Mouse (Mus musculus) forebrain, embryonic 15.5 days (tissue): ENCODE measurements around the gene Mettl13. TPM values are rescaled to one million over a fixed set of nuclear protein-coding genes. Genes with fewer than 3 reads are reported as not detected.
A peak's percentile ranks its signal among the peaks of the same experiment; 100 is the strongest.

ENCODE experiments used
- ATAC-seq: fragments of 200-750 bp; cut with Nextera tagmentation; replicated peaks from 2 replicates; pipeline ENCODE4 v1.8.0; 2017; ENCODE audit warnings: mild to moderate bottlenecking, moderate TSS enrichment, moderate library complexity
- H3K27ac ChIP-seq: fragments of 300-500 bp; sonication (generic); replicated peaks from 2 replicates; pipeline ENCODE4 v1.5.1; 2015; ENCODE audit warnings: mild to moderate bottlenecking, inconsistent platforms
- H3K27me3 ChIP-seq: fragments of 300-500 bp; sonication (generic); 2 replicates; pipeline ENCODE4 v1.6.1; 2015; ENCODE audit warnings: inconsistent platforms
- H3K36me3 ChIP-seq: fragments of 300-500 bp; sonication (generic); 2 replicates; pipeline ENCODE4 v1.6.1; 2015; ENCODE audit warnings: mild to moderate bottlenecking, inconsistent platforms
- H3K4me1 ChIP-seq: fragments of 300-500 bp; sonication (generic); 2 replicates; pipeline ENCODE4 v1.6.1; 2015; ENCODE audit warnings: inconsistent platforms
- H3K4me2 ChIP-seq: fragments of 300-500 bp; sonication (generic); replicated peaks from 2 replicates; pipeline ENCODE4 v1.6.1; 2015; ENCODE audit warnings: mild to moderate bottlenecking, inconsistent platforms
- H3K4me3 ChIP-seq: fragments of 300-500 bp; sonication (generic); 2 replicates; pipeline ENCODE4 v1.5.1; 2015; ENCODE audit warnings: mild to moderate bottlenecking, inconsistent platforms
- H3K9ac ChIP-seq: fragments of 300-500 bp; sonication (generic); replicated peaks from 2 replicates; pipeline ENCODE4 v1.6.1; 2015; ENCODE audit warnings: mild to moderate bottlenecking, inconsistent platforms
- H3K9me3 ChIP-seq: fragments of 300-500 bp; sonication (generic); 2 replicates; pipeline ENCODE4 v1.6.1; 2016; ENCODE audit warnings: inconsistent platforms
- WGBS: fragments of 180-500 bp; shearing (Covaris S2); methylation state at CpG from one replicate; pipeline ENCODE4 v1.1.7; 2015; ENCODE audit warnings: mixed read lengths; 5-methylcytosine and 5-hydroxymethylcytosine counted together
- polyA plus RNA-seq: library from polyadenylated mRNA; unstranded; fragments of >200 nt; fragmentation: Nextera tagmentation; extraction: Ambion mirVana; gene quantifications from 2 replicates; pipeline ENCODE4 v1.2.1, GENCODE M21; 2015

The Mettl13 gene
- polyA plus RNA-seq = 22.2 and 24.7 TPM in 2 replicates

GRCm38 (mm10) chr1:162548016-162548916 is at the start of gene Mettl13:
Mettl13 (minus strand) TSS chr1:162548551.
- Histone ChIP-seq H3K9ac (peak within 1 kb of the TSS; percentile 65), H3K4me2 (peak within 1 kb of the TSS; percentile 92), H3K27ac (peak within 1 kb of the TSS; percentile 88), H3K4me1 (peaks cover 22% of the 10 kb centered on the region), H3K36me3 (peaks cover 27% of the 10 kb centered on the region), H3K27me3 (no peaks in the 10 kb centered on the region), H3K4me3 (peak within 1 kb of the TSS; percentile 84), H3K9me3 (no peaks in the 10 kb centered on the region)
- WGBS = under 1% methylated on average over 52 of the region's 52 CpGs
- peak; percentile 100 for ATAC-seq

GRCm38 (mm10) chr1:162597379-162598102 is 49.2 kb upstream of the Mettl13 start:
- Histone ChIP-seq H3K9ac (no peak overlapping the region), H3K4me3 (no peak overlapping the region), H3K9me3 (no peaks in the 10 kb centered on the region), H3K4me2 (no peak overlapping the region), H3K36me3 (peaks cover 7% of the 10 kb centered on the region; the same call in 1 of the 2 replicates), H3K4me1 (no peaks in the 10 kb centered on the region), H3K27me3 (no peaks in the 10 kb centered on the region), H3K27ac (no peak overlapping the region)
- 94% methylated on average over 3 of the region's 3 CpGs for WGBS
- no peak for ATAC-seq

- H3K4me2 ChIP-seq = no peak overlapping the region
- H3K9me3 ChIP-seq = no peaks in the 10 kb centered on the region
- WGBS = 85% methylated on average over 8 of the region's 8 CpGs
- peaks cover 8% of the 10 kb centered on the region for H3K4me1 ChIP-seq
- H3K9ac ChIP-seq = no peak overlapping the region
- no peak for ATAC-seq
- H3K27ac ChIP-seq = no peak overlapping the region
- peaks cover 9% of the 10 kb centered on the region; the same call in 1 of the 2 replicates for H3K36me3 ChIP-seq
- no peak overlapping the region for H3K4me3 ChIP-seq
- H3K27me3 ChIP-seq = no peaks in the 10 kb centered on the region
Measured at GRCm38 (mm10) chr1:162590415-162590997, 42.2 kb upstream of the Mettl13 start.

- H3K27me3 ChIP-seq = no peaks in the 10 kb centered on the region
- no peak overlapping the region for H3K27ac ChIP-seq
- H3K9me3 ChIP-seq = no peaks in the 10 kb centered on the region
- no peak overlapping the region for H3K9ac ChIP-seq
- H3K4me2 ChIP-seq = no peak overlapping the region
- ATAC-seq = peak; percentile 76
- H3K4me1 ChIP-seq = peaks cover 8% of the 10 kb centered on the region
- no peak overlapping the region for H3K4me3 ChIP-seq
- 5% methylated on average over 9 of the region's 9 CpGs for WGBS
- peaks cover 9% of the 10 kb centered on the region; the same call in 1 of the 2 replicates for H3K36me3 ChIP-seq
Measured at GRCm38 (mm10) chr1:162589443-162589842, 41.1 kb upstream of the Mettl13 start.

- Histone ChIP-seq H3K36me3 (peaks cover 10% of the 10 kb centered on the region), H3K9me3 (no peaks in the 10 kb centered on the region), H3K4me2 (no peak overlapping the region), H3K27ac (no peak overlapping the region), H3K9ac (no peak overlapping the region), H3K27me3 (no peaks in the 10 kb centered on the region), H3K4me3 (no peak overlapping the region), H3K4me1 (peaks cover 8% of the 10 kb centered on the region)
- ATAC-seq = no peak
- 65% methylated on average over 3 of the region's 3 CpGs for WGBS
Measured at GRCm38 (mm10) chr1:162588606-162589005, 40.3 kb upstream of the Mettl13 start.

- H3K4me1 ChIP-seq = peaks cover 8% of the 10 kb centered on the region
- H3K27me3 ChIP-seq = no peaks in the 10 kb centered on the region
- no peak overlapping the region for H3K4me3 ChIP-seq
- no peak for ATAC-seq
- WGBS = 92% methylated on average over 4 of the region's 4 CpGs
- H3K36me3 ChIP-seq = peaks cover 19% of the 10 kb centered on the region
- no peaks in the 10 kb centered on the region for H3K9me3 ChIP-seq
- no peak overlapping the region for H3K4me2 ChIP-seq
- H3K9ac ChIP-seq = no peak overlapping the region
- H3K27ac ChIP-seq = no peak overlapping the region
Measured at GRCm38 (mm10) chr1:162586282-162586681, 37.9 kb upstream of the Mettl13 start.

- H3K27me3 ChIP-seq = no peaks in the 10 kb centered on the region
- WGBS = 85% methylated on average over 2 of the region's 2 CpGs
- no peak overlapping the region for H3K27ac ChIP-seq
- ATAC-seq = no peak
- no peak overlapping the region for H3K4me2 ChIP-seq
- H3K9ac ChIP-seq = no peak overlapping the region
- H3K4me1 ChIP-seq = no peaks in the 10 kb centered on the region
- H3K9me3 ChIP-seq = no peaks in the 10 kb centered on the region
- H3K4me3 ChIP-seq = no peak overlapping the region
- peaks cover 33% of the 10 kb centered on the region for H3K36me3 ChIP-seq
Measured at GRCm38 (mm10) chr1:162582884-162583283, 34.5 kb upstream of the Mettl13 start.

GRCm38 (mm10) chr1:162575098-162575497 is 26.7 kb upstream of the Mettl13 start:
- no peak for ATAC-seq
- WGBS = 96% methylated on average over 3 of the region's 3 CpGs

GRCm38 (mm10) chr1:162570931-162571601 is 22.7 kb upstream of the Mettl13 start:
- peak; percentile 11; the same call in 1 of the 2 replicates for ATAC-seq
- peak overlapping the region; percentile 76 for H3K4me3 ChIP-seq
- H3K4me1 ChIP-seq = peaks cover 12% of the 10 kb centered on the region
- H3K9ac ChIP-seq = peak overlapping the region; percentile 84
- H3K9me3 ChIP-seq = no peaks in the 10 kb centered on the region
- under 1% methylated on average over 46 of the region's 46 CpGs for WGBS
- peak overlapping the region; percentile 84 for H3K27ac ChIP-seq
- peaks cover 14% of the 10 kb centered on the region for H3K36me3 ChIP-seq
- H3K27me3 ChIP-seq = no peaks in the 10 kb centered on the region
- H3K4me2 ChIP-seq = peak overlapping the region; percentile 54

More at GRCm38 (mm10) chr1:162575098-162575497, 26.7 kb upstream of the Mettl13 start:
- Histone ChIP-seq H3K4me1 (peaks cover 6% of the 10 kb centered on the region), H3K27ac (no peak overlapping the region), H3K27me3 (no peaks in the 10 kb centered on the region), H3K9me3 (no peaks in the 10 kb centered on the region), H3K9ac (no peak overlapping the region), H3K4me2 (no peak overlapping the region), H3K4me3 (no peak overlapping the region), H3K36me3 (peaks cover 27% of the 10 kb centered on the region)

- H3K27ac ChIP-seq = peak within 1 kb of the TSS; percentile 84
- ATAC-seq = peak; percentile 98
- H3K36me3 ChIP-seq = peaks cover 11% of the 10 kb centered on the region
- under 1% methylated on average over 43 of the region's 43 CpGs for WGBS
- no peaks in the 10 kb centered on the region for H3K27me3 ChIP-seq
- peak within 1 kb of the TSS; percentile 56 for H3K4me2 ChIP-seq
- peak within 1 kb of the TSS; percentile 84 for H3K9ac ChIP-seq
- peak within 1 kb of the TSS; percentile 76 for H3K4me3 ChIP-seq
- H3K4me1 ChIP-seq = peaks cover 12% of the 10 kb centered on the region
- H3K9me3 ChIP-seq = no peaks in the 10 kb centered on the region
Measured at GRCm38 (mm10) chr1:162570260-162570748, 22.0 kb upstream of the Mettl13 start, which contains the start of gene Vamp4. Vamp4 (plus strand) TSS chr1:162570515.

GRCm38 (mm10) chr1:162567351-162567750 is 19.0 kb upstream of the Mettl13 start:
- H3K27me3 ChIP-seq = no peaks in the 10 kb centered on the region
- H3K4me3 ChIP-seq = no peak overlapping the region
- H3K36me3 ChIP-seq = no peaks in the 10 kb centered on the region
- peaks cover 12% of the 10 kb centered on the region for H3K4me1 ChIP-seq
- no peak overlapping the region for H3K9ac ChIP-seq
- ATAC-seq = no peak
- no peaks in the 10 kb centered on the region for H3K9me3 ChIP-seq
- 47% methylated on average over 3 of the region's 3 CpGs for WGBS
- no peak overlapping the region for H3K27ac ChIP-seq
- H3K4me2 ChIP-seq = no peak overlapping the region
